Mouse (Mus musculus): ENCODE data around the gene Etfa. TPM values are rescaled to one million over a fixed set of nuclear protein-coding genes. Genes with fewer than 3 reads are reported as not detected.
A peak's percentile ranks its signal among the peaks of the same experiment; 100 is the strongest.

The Etfa gene
- total RNA-seq, 2 experiments from 2014 or later, result 212 to 213 TPM

GRCm38 (mm10) chr9:55525716-55526115 lies 13.7 kb upstream of the Etfa start:
- DNase-seq (ENCODE audit: low spot score in 2 of 2), result no peak

- peak; percentile 19 to 66 for DNase-seq (ENCODE audit: low spot score in 2 of 2)
Observed at GRCm38 (mm10) chr9:55511521-55511993, 486 bp downstream of the Etfa start.

- DNase-seq (ENCODE audit: low spot score in 2 of 2), result no peak
Observed at GRCm38 (mm10) chr9:55510651-55511235, 1.3 kb downstream of the Etfa start.

- no peak for DNase-seq (ENCODE audit: low spot score in 2 of 2)
Observed at GRCm38 (mm10) chr9:55509731-55510130, 2.3 kb downstream of the Etfa start.

GRCm38 (mm10) chr9:55508701-55509100 lies 3.3 kb downstream of the Etfa start:
- no peak for DNase-seq (ENCODE audit: low spot score in 2 of 2)

GRCm38 (mm10) chr9:55507922-55508321 lies 4.1 kb downstream of the Etfa start:
- DNase-seq (ENCODE audit: low spot score in 2 of 2), result no peak

- no peak for DNase-seq (ENCODE audit: low spot score in 2 of 2)
Observed at GRCm38 (mm10) chr9:55482116-55482515, 29.9 kb downstream of the Etfa start.

- no peak for DNase-seq (ENCODE audit: low spot score in 2 of 2)
Observed at GRCm38 (mm10) chr9:55478699-55479098, 33.3 kb downstream of the Etfa start.

GRCm38 (mm10) chr9:55476084-55476483 lies 36.0 kb downstream of the Etfa start:
- DNase-seq (ENCODE audit: low spot score in 2 of 2), result no peak

GRCm38 (mm10) chr9:55468397-55468796 lies 43.6 kb downstream of the Etfa start:
- DNase-seq (ENCODE audit: low spot score in 2 of 2), result no peak

GRCm38 (mm10) chr9:55453366-55453765 lies 58.7 kb downstream of the Etfa start:
- DNase-seq (ENCODE audit: low spot score in 2 of 2), result no peak

GRCm38 (mm10) chr9:55452906-55453305 lies 59.1 kb downstream of the Etfa start:
- no peak for DNase-seq (ENCODE audit: low spot score in 2 of 2)

- DNase-seq (ENCODE audit: low spot score in 2 of 2), result no peak
Observed at GRCm38 (mm10) chr9:55451426-55451825, 60.6 kb downstream of the Etfa start.

- no peak for DNase-seq (ENCODE audit: low spot score in 2 of 2)
Observed at GRCm38 (mm10) chr9:55450035-55450434, 62.0 kb downstream of the Etfa start.

GRCm38 (mm10) chr9:55449108-55449507 lies 62.9 kb downstream of the Etfa start:
- no peak for DNase-seq (ENCODE audit: low spot score in 2 of 2)

GRCm38 (mm10) chr9:55447509-55447908 lies 64.5 kb downstream of the Etfa start:
- DNase-seq (ENCODE audit: low spot score in 2 of 2), result no peak

- DNase-seq (ENCODE audit: low spot score in 2 of 2), result no peak
Observed at GRCm38 (mm10) chr9:55439206-55439780, 72.8 kb downstream of the Etfa start.

GRCm38 (mm10) chr9:55438433-55438832 lies 73.6 kb downstream of the Etfa start:
- DNase-seq (ENCODE audit: low spot score in 2 of 2), result no peak

- DNase-seq (ENCODE audit: low spot score in 2 of 2), result no peak
Observed at GRCm38 (mm10) chr9:55433875-55434274, 78.2 kb downstream of the Etfa start.

GRCm38 (mm10) chr9:55432306-55433289 lies 79.4 kb downstream of the Etfa start:
- no peak for DNase-seq (ENCODE audit: low spot score in 2 of 2)

- no peak for DNase-seq (ENCODE audit: low spot score in 2 of 2)
Observed at GRCm38 (mm10) chr9:55430133-55430532, 81.9 kb downstream of the Etfa start.

Data from gastrocnemius, postnatal 4 days (tissue).